Mouse (Mus musculus) limb, embryonic 14.5 days (tissue): ENCODE data around the gene Gm3854. TPM values are rescaled to one million over a fixed set of nuclear protein-coding genes. Genes with fewer than 3 reads are reported as not detected.
"Not testable (repeated sequence)": the region's sequence is repeated elsewhere in the genome, so short reads cannot be mapped to it uniquely, and the experiment has no call there.

ENCODE experiments used
- ATAC-seq: fragments of 200-750 bp; cut with Nextera tagmentation; 2 replicates; pipeline ENCODE4 v1.8.0; 2017; ENCODE audit warnings: low read depth, moderate number of reproducible peaks, moderate TSS enrichment; ENCODE audit not compliant: low FRiP score
- DNase-seq: peaks from one replicate; pipeline ENCODE4 v3.0.0-alpha.2; 2015; ENCODE audit warnings: low spot score
- H3K27ac ChIP-seq: fragments of 300-500 bp; sonication (generic); replicated peaks from 2 replicates; pipeline ENCODE4 v1.5.1; 2014; ENCODE audit warnings: low read depth, mild to moderate bottlenecking, low read length, moderate library complexity, mixed read lengths
- H3K27me3 ChIP-seq: fragments of 300-500 bp; sonication (generic); 2 replicates; pipeline ENCODE4 v1.6.1; 2014; ENCODE audit warnings: low read length, mixed read lengths; ENCODE audit not compliant: control insufficient read depth, insufficient read depth
- H3K36me3 ChIP-seq: fragments of 300-500 bp; sonication (generic); 2 replicates; pipeline ENCODE4 v1.6.1; 2014; ENCODE audit warnings: mild to moderate bottlenecking, low read length, moderate library complexity, mixed read lengths; ENCODE audit not compliant: control insufficient read depth, insufficient read depth
- H3K4me1 ChIP-seq: fragments of 300-500 bp; sonication (generic); 2 replicates; pipeline ENCODE4 v1.6.1; 2014; ENCODE audit warnings: antibody characterized with exemption, low read length, mixed read lengths; ENCODE audit not compliant: control insufficient read depth, insufficient read depth
- H3K4me2 ChIP-seq: fragments of 300-500 bp; sonication (generic); replicated peaks from 2 replicates; pipeline ENCODE4 v1.6.1; 2014; ENCODE audit warnings: low read depth, mild to moderate bottlenecking, low read length, moderate library complexity; ENCODE audit not compliant: severe bottlenecking
- H3K4me3 ChIP-seq: fragments of 300-500 bp; sonication (generic); replicated peaks from 2 replicates; pipeline ENCODE4 v1.5.1; 2014; ENCODE audit warnings: low read length
- H3K9ac ChIP-seq: fragments of 300-500 bp; sonication (generic); 2 replicates; pipeline ENCODE4 v1.6.1; 2014; ENCODE audit warnings: mild to moderate bottlenecking, low read depth, low read length, moderate library complexity; ENCODE audit not compliant: severe bottlenecking
- H3K9me3 ChIP-seq: fragments of 300-500 bp; sonication (generic); 2 replicates; pipeline ENCODE4 v1.6.1; 2016; ENCODE audit warnings: low read length; ENCODE audit not compliant: control insufficient read depth
- POLR2A ChIP-seq: fragments of 200-500 bp; IDR thresholded peaks from 2 replicates; pipeline ENCODE4 v1.8.0; 2012; ENCODE audit warnings: inconsistent platforms, mild to moderate bottlenecking, moderate library complexity, borderline replicate concordance; ENCODE audit not compliant: insufficient read depth, insufficient read length; ENCODE audit errors: extremely low read depth
- WGBS: fragments of 180-500 bp; shearing (Covaris S2); extraction: QIAGEN DNeasy Blood & Tissue Kit; methylation state at CpG from one replicate; pipeline ENCODE4 v1.1.7; 2014; 5-methylcytosine and 5-hydroxymethylcytosine counted together
- polyA plus RNA-seq, 2 experiments: library from polyadenylated mRNA; depleted of rRNA in 1 of 2; stranded (reverse) in 1 of 2; unstranded in 1 of 2; fragments of >200 nt; fragmentation: Nextera tagmentation in 1 of 2; extraction: Ambion mirVana in 1 of 2; gene quantifications; 2 replicates each; pipeline versions ENCODE4 v1.2.1 to v1.2.3; 2012 to 2014

Gene Gm3854
- polyA plus RNA-seq, 2 experiments, result 1.1 to 1.9 TPM

DNA sequence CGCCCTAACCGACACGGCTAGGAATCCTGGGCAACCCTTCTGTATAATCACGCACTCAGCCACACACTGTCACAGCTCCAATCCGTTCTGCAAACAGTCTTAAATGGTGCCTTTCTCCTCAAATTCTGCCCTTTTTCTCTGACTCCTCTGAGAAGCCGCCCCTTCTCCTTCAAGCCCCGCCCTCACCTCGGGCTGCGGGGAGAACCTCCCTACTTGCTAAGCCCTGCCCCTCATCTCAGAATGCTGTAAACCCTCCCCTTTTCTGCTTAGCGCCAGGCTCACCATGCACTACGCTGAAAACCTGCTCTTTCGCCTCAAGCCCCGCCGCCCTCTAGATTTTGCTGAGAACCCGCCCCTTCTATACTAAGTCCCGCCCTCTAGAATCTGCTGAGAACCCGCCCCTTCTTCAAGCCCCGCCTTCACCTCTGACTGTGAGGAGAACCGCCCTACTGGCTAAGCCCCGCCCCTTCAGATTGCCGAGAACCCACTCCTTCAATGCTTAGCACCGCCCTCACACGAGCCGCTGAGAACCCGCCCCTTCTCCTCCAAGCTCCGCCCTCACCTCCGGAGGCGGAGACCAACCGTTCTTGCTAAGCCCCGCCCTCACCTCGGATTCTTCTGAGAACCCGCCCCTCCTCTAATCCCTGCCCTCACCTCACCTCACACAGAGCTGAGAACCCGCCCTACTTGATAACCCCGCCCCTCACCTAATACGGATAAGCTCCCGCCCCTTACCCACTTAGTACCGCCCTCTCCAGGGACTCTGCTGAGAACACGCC is 18.9 kb downstream of the Gm3854 start:
- H3K36me3 ChIP-seq, result no peaks in the 10 kb centered on the region
- H3K9ac ChIP-seq, result peak overlapping the region; percentile 49
- H3K27ac ChIP-seq, result peak overlapping the region; percentile 78
- TF ChIP-seq POLR2A, result no peak
- peak; percentile 94 for ATAC-seq
- DNase-seq, result peak; percentile 98
- no peaks in the 10 kb centered on the region for H3K27me3 ChIP-seq
- H3K9me3 ChIP-seq, result no peaks in the 10 kb centered on the region
- WGBS, result under 1% methylated on average over 38 of the region's 38 CpGs
- H3K4me2 ChIP-seq, result peak overlapping the region; percentile 73
- H3K4me1 ChIP-seq, result peaks cover 12% of the 10 kb centered on the region
- H3K4me3 ChIP-seq, result peak overlapping the region; percentile 48

DNA sequence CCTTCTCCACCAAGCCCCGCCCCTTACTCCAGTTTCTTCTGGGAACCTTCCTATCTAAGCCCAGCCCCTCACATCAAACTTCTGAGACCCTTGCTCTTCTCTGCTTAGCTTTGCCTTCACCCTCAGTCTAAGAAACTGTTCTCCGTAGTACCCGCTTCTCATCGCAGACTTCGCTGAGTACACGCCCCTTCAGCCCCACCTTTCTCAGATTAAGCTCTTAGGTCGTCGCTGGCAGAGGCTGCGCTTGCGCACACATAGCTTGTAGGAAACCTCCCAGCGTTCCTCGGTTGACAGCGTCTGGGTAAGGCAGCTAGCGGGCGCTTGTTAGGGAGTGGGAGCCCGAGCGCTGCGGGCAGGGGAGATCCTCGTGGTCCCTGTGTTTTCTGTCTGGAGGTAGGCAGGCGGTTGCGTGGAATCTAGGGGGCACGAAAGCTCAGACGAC is 19.5 kb downstream of the Gm3854 start, which contains the start of gene Zfp78:
Gene Zfp78 (plus strand): TSS at position 234 of the 442 bp plus-strand sequence.
- H3K4me2 ChIP-seq, result peak within 1 kb of the TSS; percentile 73
- WGBS, result under 1% methylated on average over 23 of the region's 23 CpGs
- no peaks in the 10 kb centered on the region for H3K27me3 ChIP-seq
- 0 out of 2 replicates have a peak, but pooled peaks have one; percentile 37 for TF ChIP-seq POLR2A
- peak within 1 kb of the TSS; percentile 53 for H3K9ac ChIP-seq
- DNase-seq (peak; percentile 97), ATAC-seq (peak; percentile 83)
- H3K4me1 ChIP-seq, result peaks cover 12% of the 10 kb centered on the region
- H3K4me3 ChIP-seq, result peak within 1 kb of the TSS; percentile 48
- H3K27ac ChIP-seq, result peak within 1 kb of the TSS; percentile 78
- H3K36me3 ChIP-seq, result no peaks in the 10 kb centered on the region
- no peaks in the 10 kb centered on the region for H3K9me3 ChIP-seq

DNA sequence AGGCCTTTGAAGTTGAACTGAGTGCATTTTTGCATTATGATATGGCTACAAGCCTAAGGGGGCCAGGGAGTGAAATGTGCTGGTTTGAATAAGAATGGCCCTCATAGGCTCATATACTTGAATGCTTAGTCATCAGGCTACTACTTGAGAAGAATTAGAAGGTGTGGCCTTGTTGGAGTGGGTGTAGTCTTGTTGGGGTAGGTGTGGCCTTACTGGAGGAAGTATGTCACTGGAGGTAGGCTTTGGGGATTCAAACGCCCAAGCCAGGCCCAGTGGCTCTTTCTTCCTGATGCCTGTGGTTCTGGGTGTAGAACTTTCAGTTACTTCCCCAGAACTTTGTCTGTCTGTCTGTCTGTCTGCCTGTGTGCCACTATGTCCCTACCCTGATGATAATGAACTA is 21.2 kb downstream of the Gm3854 start:
- Histone ChIP-seq H3K4me1 (peaks cover 12% of the 10 kb centered on the region), H3K36me3 (no peaks in the 10 kb centered on the region), H3K27ac (no peak overlapping the region), H3K27me3 (no peaks in the 10 kb centered on the region), H3K9ac (no peak overlapping the region), H3K9me3 (no peaks in the 10 kb centered on the region), H3K4me3 (no peak overlapping the region), H3K4me2 (no peak overlapping the region)
- WGBS, result 67% methylated on average over 1 of the region's 1 CpGs
- no peak for DNase-seq
- ATAC-seq, result no peak
- TF ChIP-seq POLR2A, result no peak

DNA sequence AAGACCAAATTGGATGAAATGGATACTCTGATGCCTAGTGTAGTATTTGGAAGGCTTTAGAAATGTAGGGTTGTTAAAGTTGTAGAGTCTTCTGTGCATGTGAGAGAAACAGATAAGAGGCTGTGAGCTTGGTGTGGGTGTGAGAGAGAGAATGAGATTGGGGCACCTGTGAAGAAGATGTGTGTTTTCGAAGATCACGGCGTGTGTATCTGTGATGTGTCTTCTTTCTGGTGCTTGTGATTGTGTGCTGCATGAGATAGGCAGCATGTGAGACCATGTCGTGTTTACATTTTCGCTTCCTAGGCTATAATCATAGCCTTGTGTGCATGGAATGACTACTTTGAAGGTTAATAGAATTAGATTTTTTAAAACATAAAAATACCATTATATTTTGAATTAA is 23.6 kb downstream of the Gm3854 start:
- peaks cover 6% of the 10 kb centered on the region for H3K4me1 ChIP-seq
- DNase-seq (no peak), ATAC-seq (no peak)
- TF ChIP-seq POLR2A, result no peak
- H3K36me3 ChIP-seq, result no peaks in the 10 kb centered on the region
- no peaks in the 10 kb centered on the region for H3K27me3 ChIP-seq
- no peak overlapping the region for H3K4me3 ChIP-seq
- H3K4me2 ChIP-seq, result no peak overlapping the region
- H3K9me3 ChIP-seq, result no peaks in the 10 kb centered on the region
- no peak overlapping the region for H3K9ac ChIP-seq
- WGBS, result 93% methylated on average over 5 of the region's 5 CpGs
- H3K27ac ChIP-seq, result no peak overlapping the region

DNA sequence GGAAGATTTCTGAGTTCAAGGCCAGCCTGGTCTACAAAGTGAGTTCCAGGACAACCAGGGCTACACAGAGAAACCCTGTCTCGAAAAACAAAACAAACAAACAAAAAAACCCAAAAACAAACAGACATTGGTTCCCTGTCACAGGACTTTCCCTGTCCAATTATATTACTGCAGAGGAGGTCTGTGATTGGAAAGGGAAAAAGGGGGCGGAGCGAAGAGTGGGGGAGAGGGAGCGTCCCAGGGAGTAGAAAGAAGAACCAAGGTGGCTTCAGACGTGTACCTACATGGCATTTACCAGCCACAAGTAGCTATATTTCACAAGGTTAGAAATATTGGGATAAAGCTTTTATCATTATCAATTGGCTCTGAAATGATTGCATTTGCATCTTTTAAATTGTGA is 24.6 kb downstream of the Gm3854 start:
- H3K4me1 ChIP-seq, H3K9ac ChIP-seq, H3K9me3 ChIP-seq, H3K4me2 ChIP-seq, H3K36me3 ChIP-seq, H3K27ac ChIP-seq, H3K27me3 ChIP-seq, H3K4me3 ChIP-seq, DNase-seq, ATAC-seq: not testable (repeated sequence)
- 79% methylated on average over 5 of the region's 5 CpGs for whole genome bisulfite sequencing
